ENCODE assay signal across 9 mouse cellular contexts in genomic region chr9:63672797-63673493, GRCm38 (mm10).
DNase-seq lines count a peak whose midpoint lies in the region; ATAC-seq and TF ChIP-seq lines count a peak whose summit lies in the region.
"Had no signal": no experiment of that assay in that cellular context is flagged by ENCODE, and none has a peak within 500 bp of the region (broad histone marks: within the 10 kb centered on the region; RNA-seq: fewer than 3 reads in every experiment).

No protein-coding gene starts in this region.

- DNase-seq in forebrain, postnatal 0 days: peak; percentile 42
- no peak for DNase-seq in forebrain, embryonic 10.5 days (ENCODE audit: extremely low spot score, low spot score)
- DNase-seq in right cerebral cortex, postnatal 10 days (ENCODE audit: low spot score in 2 of 2): peak; percentile 49 to 59
- DNase-seq in right cerebral cortex, postnatal 36 days (ENCODE audit: low spot score in 2 of 2): no peak
- peak; percentile 60 for DNase-seq in heart, postnatal 4 days
- no peak for DNase-seq in B cell, adult 2 months
- DNase-seq in thymus, postnatal 10 days (ENCODE audit: low spot score in 2 of 2): no peak

- H3K27ac ChIP-seq in forebrain, postnatal 0 days (ENCODE audit: low read depth, low read length): no peak overlapping the region
- H3K27ac ChIP-seq in forebrain, embryonic 10.5 days: no peak overlapping the region
- peak overlapping the region; percentile 64 for H3K27ac ChIP-seq in stomach, embryonic 16.5 days (ENCODE audit: low read length)
- H3K27ac ChIP-seq: hindbrain, embryonic 12.5 days had no signal

- no peaks in the 10 kb centered on the region for H3K36me3 ChIP-seq in forebrain, postnatal 0 days (ENCODE audit: insufficient read depth)
- peaks cover 31% of the 10 kb centered on the region for H3K36me3 ChIP-seq in forebrain, embryonic 10.5 days (replicated peaks)
- no peaks in the 10 kb centered on the region for H3K36me3 ChIP-seq in stomach, embryonic 16.5 days (ENCODE audit: control insufficient read depth, insufficient read depth, low read length)
- H3K36me3 ChIP-seq: hindbrain, embryonic 12.5 days had no signal

- ATAC-seq in forebrain, postnatal 0 days: peak; percentile 69
- peak; percentile 61; the same call in 1 of the 2 replicates for ATAC-seq in stomach, embryonic 16.5 days (ENCODE audit: insufficient read depth, low FRiP score)

- no peak overlapping the region for H3K4me2 ChIP-seq in forebrain, postnatal 0 days (ENCODE audit: low read depth)
- H3K4me2 ChIP-seq in stomach, embryonic 16.5 days (ENCODE audit: low read depth, low read length): no peak overlapping the region
- H3K4me2 ChIP-seq: hindbrain, embryonic 12.5 days had no signal

- no peak overlapping the region for H3K9ac ChIP-seq in forebrain, postnatal 0 days
- H3K9ac ChIP-seq in stomach, embryonic 16.5 days (ENCODE audit: low read length): no peak overlapping the region
- H3K9ac ChIP-seq: hindbrain, embryonic 12.5 days had no signal

- no peak for TF ChIP-seq CTCF in forebrain, postnatal 0 days (IDR thresholded peaks at IDR 0.05; ENCODE audit: low read depth)

- no peaks in the 10 kb centered on the region for H3K4me1 ChIP-seq in forebrain, postnatal 0 days (ENCODE audit: insufficient read depth)
- H3K4me1 ChIP-seq in forebrain, embryonic 10.5 days: peaks cover 41% of the 10 kb centered on the region
- H3K4me1 ChIP-seq in stomach, embryonic 16.5 days (ENCODE audit: control insufficient read depth, insufficient read depth, low read length): peaks cover 33% of the 10 kb centered on the region

- no peak overlapping the region for H3K4me3 ChIP-seq in forebrain, postnatal 0 days (ENCODE audit: low read depth, low read length)
- no peak overlapping the region for H3K4me3 ChIP-seq in forebrain, embryonic 10.5 days
- H3K4me3 ChIP-seq in stomach, embryonic 16.5 days (replicated peaks; ENCODE audit: low read length): no peak overlapping the region
- H3K4me3 ChIP-seq: hindbrain, embryonic 12.5 days had no signal

- H3K27me3 ChIP-seq in forebrain, postnatal 0 days (ENCODE audit: insufficient read depth, low read length): no peaks in the 10 kb centered on the region; the same call in 1 of the 2 replicates
- H3K27me3 ChIP-seq in forebrain, embryonic 10.5 days (ENCODE audit: poor library complexity, severe bottlenecking): no peaks in the 10 kb centered on the region
- no peaks in the 10 kb centered on the region for H3K27me3 ChIP-seq in stomach, embryonic 16.5 days (ENCODE audit: control insufficient read depth, insufficient read depth, low read length)
- H3K27me3 ChIP-seq: hindbrain, embryonic 12.5 days had no signal

- 61% methylated on average over 8 of the region's 8 CpGs for WGBS in forebrain, postnatal 0 days
- WGBS in forebrain, embryonic 10.5 days: 73% methylated on average over 8 of the region's 8 CpGs
- WGBS in stomach, embryonic 16.5 days: 57% methylated on average over 8 of the region's 8 CpGs

- H3K9me3 ChIP-seq in forebrain, postnatal 0 days (ENCODE audit: low read length): no peaks in the 10 kb centered on the region
- peaks cover 2% of the 10 kb centered on the region; the same call in 1 of the 2 replicates for H3K9me3 ChIP-seq in forebrain, embryonic 10.5 days
- no peaks in the 10 kb centered on the region for H3K9me3 ChIP-seq in stomach, embryonic 16.5 days (replicated peaks; ENCODE audit: control insufficient read depth, low read length)
- H3K9me3 ChIP-seq: hindbrain, embryonic 12.5 days had no signal

Comparison
In these comparisons a context has a peak if more than half of its experiments do, and no peak if none do; other contexts are left out.
1. DNase-seq: peak in forebrain, postnatal 0 days (single experiment), right cerebral cortex, postnatal 10 days (2 of 2) and heart, postnatal 4 days (single experiment); none in forebrain, embryonic 10.5 days (single experiment), right cerebral cortex, postnatal 36 days (0 of 2), B cell, adult 2 months (0 of 2) and thymus, postnatal 10 days (0 of 2).